Mouse (Mus musculus) stomach, embryonic 15.5 days (tissue): ENCODE results near the gene Hipk3. TPM values are rescaled to one million over a fixed set of nuclear protein-coding genes. Genes with fewer than 3 reads are reported as not detected.

ENCODE experiments used
- ATAC-seq: fragments of 200-750 bp; cut with Nextera tagmentation; 2 replicates; pipeline ENCODE4 v1.8.0; 2017; ENCODE audit warnings: low read depth, moderate number of reproducible peaks, moderate TSS enrichment; ENCODE audit not compliant: insufficient read depth, low FRiP score
- H3K27ac ChIP-seq: fragments of 300-500 bp; sonication (generic); 2 replicates; pipeline ENCODE4 v1.5.1; 2015; ENCODE audit warnings: mild to moderate bottlenecking, inconsistent platforms
- H3K27me3 ChIP-seq: fragments of 300-500 bp; sonication (generic); replicated peaks from 2 replicates; pipeline ENCODE4 v1.6.1; 2015; ENCODE audit warnings: inconsistent platforms
- H3K36me3 ChIP-seq: fragments of 300-500 bp; sonication (generic); 2 replicates; pipeline ENCODE4 v1.6.1; 2015; ENCODE audit warnings: inconsistent platforms
- H3K4me1 ChIP-seq: fragments of 300-500 bp; sonication (generic); 2 replicates; pipeline ENCODE4 v1.6.1; 2015; ENCODE audit warnings: inconsistent platforms
- H3K4me2 ChIP-seq: fragments of 300-500 bp; sonication (generic); 2 replicates; pipeline ENCODE4 v1.6.1; 2015; ENCODE audit warnings: mild to moderate bottlenecking, inconsistent platforms
- H3K4me3 ChIP-seq: fragments of 300-500 bp; sonication (generic); replicated peaks from 2 replicates; pipeline ENCODE4 v1.5.1; 2015; ENCODE audit warnings: inconsistent platforms
- H3K9ac ChIP-seq: fragments of 300-500 bp; sonication (generic); 2 replicates; pipeline ENCODE4 v1.6.1; 2015; ENCODE audit warnings: inconsistent platforms
- H3K9me3 ChIP-seq: fragments of 300-500 bp; sonication (generic); 2 replicates; pipeline ENCODE4 v1.6.1; 2016; ENCODE audit warnings: inconsistent platforms
- WGBS: fragments of 180-500 bp; shearing (Covaris S2); methylation state at CpG from one replicate; pipeline ENCODE4 v1.1.7; 2015; 5-methylcytosine and 5-hydroxymethylcytosine counted together
- polyA plus RNA-seq: library from polyadenylated mRNA; unstranded; fragments of >200 nt; fragmentation: Nextera tagmentation; extraction: Ambion mirVana; gene quantifications from 2 replicates; pipeline ENCODE4 v1.2.1, GENCODE M21; 2015

Gene Hipk3
- polyA plus RNA-seq, 1 experiment from 2014 or later, result 15.4 TPM

- WGBS, result 59% methylated on average over 5 of the region's 5 CpGs
Measured at GRCm38 (mm10) chr2:104468419-104468818, 25.8 kb downstream of the Hipk3 start.

DNA sequence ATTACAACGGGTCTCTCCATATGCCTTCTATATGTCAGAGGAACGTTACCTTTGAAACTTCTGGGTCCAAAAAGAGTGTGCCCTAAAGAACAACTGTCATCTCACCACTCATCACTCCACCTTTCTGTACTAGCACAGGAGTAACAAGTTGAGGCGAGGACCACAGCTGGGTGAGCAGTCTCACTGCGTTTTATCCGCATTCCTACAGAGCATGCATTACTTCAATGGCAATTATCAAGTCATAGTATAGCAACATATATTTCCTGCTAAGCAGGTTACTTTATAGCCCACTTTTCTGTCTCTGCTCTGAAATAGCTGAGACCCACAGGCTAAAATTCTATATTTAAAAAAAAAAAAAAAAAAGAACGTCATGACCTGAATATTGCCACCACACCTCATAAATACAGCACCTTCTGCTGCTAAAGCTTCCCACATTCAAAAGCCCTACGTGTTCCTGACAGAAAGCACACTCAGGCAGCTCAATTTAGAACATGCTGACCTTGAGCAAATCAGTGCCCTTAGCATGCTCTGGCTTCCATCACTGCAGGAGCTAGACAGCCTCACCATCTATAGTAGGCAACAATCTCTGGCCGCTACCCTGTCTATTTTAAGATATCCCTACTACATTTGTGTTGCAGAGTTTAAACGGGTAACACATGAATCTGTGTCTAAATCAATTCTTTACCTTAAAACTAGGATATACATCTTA lies 27.2 kb downstream of the Hipk3 start:
- H3K9ac ChIP-seq, result no peak overlapping the region
- H3K27me3 ChIP-seq, result no peaks in the 10 kb centered on the region
- 58% methylated on average over 9 of the region's 9 CpGs for WGBS
- 0 out of 2 replicates have a peak overlapping the region, but pooled peaks have one; percentile 26 for H3K27ac ChIP-seq
- ATAC-seq, result no peak
- no peak overlapping the region for H3K4me3 ChIP-seq
- H3K36me3 ChIP-seq, result no peaks in the 10 kb centered on the region
- H3K9me3 ChIP-seq, result no peaks in the 10 kb centered on the region
- no peaks in the 10 kb centered on the region for H3K4me1 ChIP-seq
- H3K4me2 ChIP-seq, result no peak overlapping the region

More at GRCm38 (mm10) chr2:104468419-104468818, 25.8 kb downstream of the Hipk3 start:
- no peak overlapping the region for H3K4me2 ChIP-seq
- H3K36me3 ChIP-seq, result no peaks in the 10 kb centered on the region
- H3K27ac ChIP-seq, result no peak overlapping the region
- no peak overlapping the region for H3K9ac ChIP-seq
- no peaks in the 10 kb centered on the region for H3K4me1 ChIP-seq
- no peak overlapping the region for H3K4me3 ChIP-seq
- no peaks in the 10 kb centered on the region for H3K27me3 ChIP-seq
- ATAC-seq, result no peak
- H3K9me3 ChIP-seq, result no peaks in the 10 kb centered on the region

DNA sequence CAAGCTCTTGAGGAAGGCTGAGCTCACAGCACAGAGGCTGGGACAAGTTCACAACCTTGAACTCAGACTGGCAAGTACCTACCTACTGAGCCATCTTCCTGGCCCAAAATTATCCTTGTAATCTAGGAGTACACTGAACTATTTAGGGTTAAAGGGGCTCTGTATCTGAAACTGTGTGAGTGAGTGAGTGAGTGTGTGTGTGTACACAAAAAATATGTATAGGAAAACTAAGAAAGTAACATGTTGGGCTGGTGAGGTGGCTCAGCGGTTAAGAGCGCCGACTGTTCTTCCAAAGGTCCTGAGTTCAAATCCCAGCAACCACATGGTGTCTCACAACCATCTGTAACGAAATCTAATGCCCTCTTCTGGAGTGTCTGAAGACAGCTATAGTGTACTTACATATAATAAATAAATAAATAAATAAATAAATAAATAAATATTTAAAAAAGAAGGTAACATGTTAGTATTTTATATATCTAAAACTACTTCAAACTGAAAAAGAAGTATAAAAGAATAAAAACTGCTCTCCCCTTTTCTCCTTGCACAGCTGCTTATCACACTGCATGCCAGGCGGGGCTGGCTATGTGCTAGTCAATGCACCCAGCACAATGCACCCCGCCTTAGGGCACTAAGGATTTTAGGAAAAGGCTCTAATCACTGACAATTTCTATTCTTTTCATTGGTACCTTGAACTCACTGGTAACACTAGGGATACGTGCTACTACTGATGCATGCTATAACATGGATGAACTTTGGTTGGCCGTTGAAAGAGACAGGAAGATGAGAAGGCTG lies 28.4 kb downstream of the Hipk3 start:
- WGBS, result 94% methylated on average over 8 of the region's 8 CpGs
- H3K4me3 ChIP-seq, result no peak overlapping the region
- H3K27me3 ChIP-seq, result no peaks in the 10 kb centered on the region
- no peak overlapping the region for H3K4me2 ChIP-seq
- no peaks in the 10 kb centered on the region for H3K4me1 ChIP-seq
- ATAC-seq, result no peak
- no peaks in the 10 kb centered on the region for H3K36me3 ChIP-seq
- H3K27ac ChIP-seq, result no peak overlapping the region
- H3K9ac ChIP-seq, result no peak overlapping the region
- H3K9me3 ChIP-seq, result no peaks in the 10 kb centered on the region

- Histone ChIP-seq H3K27me3 (no peaks in the 10 kb centered on the region), H3K9me3 (no peaks in the 10 kb centered on the region), H3K4me2 (no peak overlapping the region), H3K4me1 (no peaks in the 10 kb centered on the region; the same call in 1 of the 2 replicates), H3K4me3 (no peak overlapping the region), H3K9ac (no peak overlapping the region), H3K27ac (no peak overlapping the region), H3K36me3 (no peaks in the 10 kb centered on the region)
- no peak for ATAC-seq
- WGBS, result 32% methylated on average over 3 of the region's 3 CpGs
Measured at GRCm38 (mm10) chr2:104460021-104460420, 34.2 kb downstream of the Hipk3 start.

GRCm38 (mm10) chr2:104458569-104459332 lies 35.5 kb downstream of the Hipk3 start:
- no peaks in the 10 kb centered on the region for H3K36me3 ChIP-seq
- no peak for ATAC-seq
- no peak overlapping the region for H3K4me3 ChIP-seq
- H3K4me1 ChIP-seq, result no peaks in the 10 kb centered on the region; the same call in 1 of the 2 replicates
- no peak overlapping the region for H3K27ac ChIP-seq
- no peaks in the 10 kb centered on the region for H3K27me3 ChIP-seq
- 83% methylated on average over 8 of the region's 8 CpGs for WGBS
- no peak overlapping the region for H3K4me2 ChIP-seq
- no peaks in the 10 kb centered on the region for H3K9me3 ChIP-seq
- H3K9ac ChIP-seq, result no peak overlapping the region

GRCm38 (mm10) chr2:104457106-104457505 lies 37.1 kb downstream of the Hipk3 start:
- Histone ChIP-seq H3K27ac (no peak overlapping the region), H3K9me3 (no peaks in the 10 kb centered on the region), H3K4me2 (no peak overlapping the region), H3K4me1 (no peaks in the 10 kb centered on the region; the same call in 1 of the 2 replicates), H3K27me3 (no peaks in the 10 kb centered on the region), H3K36me3 (no peaks in the 10 kb centered on the region), H3K4me3 (no peak overlapping the region), H3K9ac (no peak overlapping the region)
- WGBS, result 74% methylated on average over 3 of the region's 3 CpGs
- ATAC-seq, result no peak

DNA sequence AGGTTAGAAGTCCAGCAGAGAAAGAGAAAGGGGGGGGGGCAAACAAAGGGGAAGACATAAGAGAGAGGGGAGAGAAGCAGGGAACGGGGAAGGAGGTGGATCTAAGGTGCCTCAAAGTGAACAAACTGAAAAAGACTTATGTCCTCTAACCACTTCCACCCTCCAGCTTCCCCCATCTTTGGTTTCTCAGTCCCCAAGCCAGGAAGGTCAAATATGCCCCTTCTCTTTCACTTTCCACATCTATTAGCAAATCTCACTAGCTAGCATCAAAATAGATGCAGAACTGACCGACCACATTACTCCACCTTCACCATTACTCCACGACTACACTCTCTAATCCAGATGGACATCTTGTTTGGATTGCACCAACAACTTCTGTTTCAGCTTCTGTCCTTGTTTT lies 43.6 kb downstream of the Hipk3 start:
- no peaks in the 10 kb centered on the region for H3K36me3 ChIP-seq
- H3K27ac ChIP-seq, result no peak overlapping the region
- H3K4me3 ChIP-seq, result no peak overlapping the region
- no peaks in the 10 kb centered on the region for H3K9me3 ChIP-seq
- H3K27me3 ChIP-seq, result no peaks in the 10 kb centered on the region
- 70% methylated on average over 3 of the region's 3 CpGs for WGBS
- H3K9ac ChIP-seq, result no peak overlapping the region
- no peak for ATAC-seq
- H3K4me1 ChIP-seq, result no peaks in the 10 kb centered on the region
- no peak overlapping the region for H3K4me2 ChIP-seq

DNA sequence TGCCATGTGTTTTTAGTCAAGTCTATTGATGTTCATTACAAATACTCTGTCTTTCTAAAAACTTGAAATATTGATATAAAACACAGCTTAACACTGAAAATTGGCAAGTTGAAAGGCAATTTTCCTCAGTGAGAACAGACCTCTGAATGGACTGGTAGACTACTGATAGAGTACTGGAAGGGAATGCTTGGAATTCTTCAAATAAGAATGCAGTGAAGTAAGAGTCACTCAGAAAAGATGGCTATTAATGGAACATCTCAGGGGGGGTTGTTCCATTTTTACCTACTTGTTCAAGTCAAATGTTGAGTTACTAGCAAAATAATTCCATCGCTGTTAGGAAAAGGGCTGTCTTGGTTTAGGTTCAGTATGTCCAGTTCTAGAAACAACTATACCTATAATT lies 45.1 kb downstream of the Hipk3 start:
- Histone ChIP-seq H3K36me3 (no peaks in the 10 kb centered on the region), H3K4me3 (no peak overlapping the region), H3K9ac (no peak overlapping the region), H3K4me2 (no peak overlapping the region), H3K27me3 (no peaks in the 10 kb centered on the region), H3K9me3 (no peaks in the 10 kb centered on the region), H3K27ac (no peak overlapping the region), H3K4me1 (no peaks in the 10 kb centered on the region)
- no peak for ATAC-seq
- WGBS, result 84% methylated on average over 1 of the region's 1 CpGs

GRCm38 (mm10) chr2:104448201-104448600 lies 46.0 kb downstream of the Hipk3 start:
- 75% methylated on average over 4 of the region's 4 CpGs for WGBS
- Histone ChIP-seq H3K9ac (no peak overlapping the region), H3K27ac (no peak overlapping the region), H3K4me3 (no peak overlapping the region), H3K36me3 (no peaks in the 10 kb centered on the region), H3K27me3 (no peaks in the 10 kb centered on the region), H3K4me1 (no peaks in the 10 kb centered on the region), H3K9me3 (no peaks in the 10 kb centered on the region), H3K4me2 (no peak overlapping the region)
- no peak for ATAC-seq

GRCm38 (mm10) chr2:104446016-104446415 lies 48.2 kb downstream of the Hipk3 start:
- Histone ChIP-seq H3K9ac (no peak overlapping the region), H3K4me1 (no peaks in the 10 kb centered on the region), H3K27me3 (no peaks in the 10 kb centered on the region), H3K27ac (no peak overlapping the region), H3K9me3 (no peaks in the 10 kb centered on the region), H3K36me3 (no peaks in the 10 kb centered on the region; the same call in 1 of the 2 replicates), H3K4me2 (no peak overlapping the region), H3K4me3 (no peak overlapping the region)
- WGBS, result 58% methylated on average over 1 of the region's 1 CpGs
- ATAC-seq, result no peak

- no peaks in the 10 kb centered on the region for H3K27me3 ChIP-seq
- no peak overlapping the region for H3K4me2 ChIP-seq
- H3K4me3 ChIP-seq, result no peak overlapping the region
- 36% methylated on average over 2 of the region's 2 CpGs for WGBS
- no peaks in the 10 kb centered on the region; the same call in 1 of the 2 replicates for H3K36me3 ChIP-seq
- no peak overlapping the region for H3K27ac ChIP-seq
- H3K9me3 ChIP-seq, result no peaks in the 10 kb centered on the region
- peak; percentile 71; the same call in 1 of the 2 replicates for ATAC-seq
- no peaks in the 10 kb centered on the region for H3K4me1 ChIP-seq
- no peak overlapping the region for H3K9ac ChIP-seq
Measured at GRCm38 (mm10) chr2:104444776-104445175, 49.5 kb downstream of the Hipk3 start.

DNA sequence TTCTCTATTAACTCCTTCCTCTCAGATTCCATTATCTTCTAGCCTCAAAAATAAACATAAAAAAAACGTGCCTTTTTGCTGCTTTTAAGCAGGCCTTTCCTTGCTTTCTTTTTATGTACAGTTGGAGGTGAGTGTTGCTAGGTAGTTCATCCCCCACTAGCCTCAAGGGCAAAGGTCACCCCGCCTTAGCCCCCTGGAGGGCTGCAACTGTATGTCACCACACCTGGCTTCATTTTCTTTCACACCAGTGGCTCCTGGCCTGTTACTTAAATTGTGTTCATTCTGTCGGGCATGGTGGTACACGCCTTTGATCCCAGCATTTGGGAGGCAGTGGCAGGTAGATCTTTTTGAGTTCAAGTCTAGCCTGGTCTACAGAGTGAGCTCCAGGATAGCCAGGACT lies 51.9 kb downstream of the Hipk3 start:
- 56% methylated on average over 4 of the region's 4 CpGs for WGBS
- no peak overlapping the region for H3K9ac ChIP-seq
- no peaks in the 10 kb centered on the region for H3K4me1 ChIP-seq
- H3K4me3 ChIP-seq, result no peak overlapping the region
- no peak for ATAC-seq
- H3K27ac ChIP-seq, result no peak overlapping the region
- H3K4me2 ChIP-seq, result no peak overlapping the region
- no peaks in the 10 kb centered on the region for H3K27me3 ChIP-seq
- H3K9me3 ChIP-seq, result no peaks in the 10 kb centered on the region
- peaks cover 3% of the 10 kb centered on the region; the same call in 1 of the 2 replicates for H3K36me3 ChIP-seq
